Mouse (Mus musculus): ENCODE data around the gene Mical3.

The Mical3 gene

GRCm38 (mm10) chr6:121130773-121131172, at the start of gene Mical3:
Gene Mical3 (minus strand): TSS chr6:121130999.
- DNase-seq (ENCODE audit: low spot score): no peak

GRCm38 (mm10) chr6:121179846-121180245, 49.0 kb upstream of the Mical3 start:
- DNase-seq (ENCODE audit: low spot score): no peak

GRCm38 (mm10) chr6:121178700-121179358, 48.0 kb upstream of the Mical3 start:
- DNase-seq (ENCODE audit: low spot score): no peak

- no peak for DNase-seq (ENCODE audit: low spot score)
These were observed 46.4 kb upstream of the Mical3 start for GRCm38 (mm10) chr6:121177118-121177708.

- no peak for DNase-seq (ENCODE audit: low spot score)
These were observed 45.9 kb upstream of the Mical3 start for GRCm38 (mm10) chr6:121176731-121177098.

- DNase-seq (ENCODE audit: low spot score): no peak
These were observed 45.4 kb upstream of the Mical3 start for GRCm38 (mm10) chr6:121176011-121176730.

- no peak for DNase-seq (ENCODE audit: low spot score)
These were observed 44.0 kb upstream of the Mical3 start for GRCm38 (mm10) chr6:121174761-121175160.

GRCm38 (mm10) chr6:121173471-121173870, 42.7 kb upstream of the Mical3 start:
- no peak for DNase-seq (ENCODE audit: low spot score)

- no peak for DNase-seq (ENCODE audit: low spot score)
These were observed 40.3 kb upstream of the Mical3 start for GRCm38 (mm10) chr6:121171102-121171501.

- no peak for DNase-seq (ENCODE audit: low spot score)
These were observed 36.7 kb upstream of the Mical3 start for GRCm38 (mm10) chr6:121167381-121167975.

GRCm38 (mm10) chr6:121166098-121166552, 35.3 kb upstream of the Mical3 start:
- DNase-seq (ENCODE audit: low spot score): no peak

GRCm38 (mm10) chr6:121162616-121163015, 31.8 kb upstream of the Mical3 start:
- no peak for DNase-seq (ENCODE audit: low spot score)

GRCm38 (mm10) chr6:121160126-121160525, 29.3 kb upstream of the Mical3 start:
- DNase-seq (ENCODE audit: low spot score): no peak

GRCm38 (mm10) chr6:121159616-121160015, 28.8 kb upstream of the Mical3 start:
- DNase-seq (ENCODE audit: low spot score): no peak

- no peak for DNase-seq (ENCODE audit: low spot score)
These were observed 25.2 kb upstream of the Mical3 start for GRCm38 (mm10) chr6:121156030-121156429.

GRCm38 (mm10) chr6:121154451-121155300, 23.9 kb upstream of the Mical3 start:
- no peak for DNase-seq (ENCODE audit: low spot score)

- no peak for DNase-seq (ENCODE audit: low spot score)
These were observed 22.4 kb upstream of the Mical3 start for GRCm38 (mm10) chr6:121153177-121153576.

- DNase-seq (ENCODE audit: low spot score): no peak
These were observed 20.9 kb upstream of the Mical3 start for GRCm38 (mm10) chr6:121151732-121152131.

- no peak for DNase-seq (ENCODE audit: low spot score)
These were observed 19.3 kb upstream of the Mical3 start for GRCm38 (mm10) chr6:121150126-121150525.

GRCm38 (mm10) chr6:121149420-121149819, 18.6 kb upstream of the Mical3 start:
- no peak for DNase-seq (ENCODE audit: low spot score)

- DNase-seq (ENCODE audit: low spot score): no peak
These were observed 17.6 kb upstream of the Mical3 start for GRCm38 (mm10) chr6:121148360-121148759.

GRCm38 (mm10) chr6:121146798-121147197, 16.0 kb upstream of the Mical3 start:
- DNase-seq (ENCODE audit: low spot score): no peak
